Mouse (Mus musculus) embryonic facial prominence, embryonic 15.5 days (tissue): ENCODE measurements around the gene Dao. TPM values are rescaled to one million over a fixed set of nuclear protein-coding genes. Genes with fewer than 3 reads are reported as not detected.

Source experiments
- ATAC-seq: fragments of 200-750 bp; cut with Nextera tagmentation; 2 replicates; pipeline ENCODE4 v1.8.0; 2017; ENCODE audit warnings: low read depth, moderate TSS enrichment; ENCODE audit not compliant: insufficient number of reproducible peaks, low FRiP score, low TSS enrichment
- H3K27ac ChIP-seq: fragments of 300-500 bp; sonication (generic); replicated peaks from 2 replicates; pipeline ENCODE4 v1.5.1; 2015; ENCODE audit warnings: mild to moderate bottlenecking, inconsistent platforms
- H3K27me3 ChIP-seq: fragments of 300-500 bp; sonication (generic); 2 replicates; pipeline ENCODE4 v1.6.1; 2015; ENCODE audit warnings: inconsistent platforms
- H3K36me3 ChIP-seq: fragments of 300-500 bp; sonication (generic); 2 replicates; pipeline ENCODE4 v1.6.1; 2015; ENCODE audit warnings: mild to moderate bottlenecking, inconsistent platforms
- H3K4me1 ChIP-seq: fragments of 300-500 bp; sonication (generic); 2 replicates; pipeline ENCODE4 v1.6.1; 2015; ENCODE audit warnings: inconsistent platforms
- H3K4me2 ChIP-seq: fragments of 300-500 bp; sonication (generic); replicated peaks from 2 replicates; pipeline ENCODE4 v1.6.1; 2015; ENCODE audit warnings: mild to moderate bottlenecking, inconsistent platforms
- H3K4me3 ChIP-seq: fragments of 300-500 bp; sonication (generic); replicated peaks from 2 replicates; pipeline ENCODE4 v1.5.1; 2015; ENCODE audit warnings: mild to moderate bottlenecking, inconsistent platforms
- H3K9ac ChIP-seq: fragments of 300-500 bp; sonication (generic); 2 replicates; pipeline ENCODE4 v1.6.1; 2015; ENCODE audit warnings: inconsistent platforms
- H3K9me3 ChIP-seq: fragments of 300-500 bp; sonication (generic); replicated peaks from 2 replicates; pipeline ENCODE4 v1.6.1; 2016; ENCODE audit warnings: inconsistent platforms
- WGBS: fragments of 180-500 bp; shearing (Covaris S2); methylation state at CpG from one replicate; pipeline ENCODE4 v1.1.7; 2015; 5-methylcytosine and 5-hydroxymethylcytosine counted together
- polyA plus RNA-seq: library from polyadenylated mRNA; unstranded; fragments of >200 nt; fragmentation: Nextera tagmentation; extraction: Ambion mirVana; gene quantifications from 2 replicates; pipeline ENCODE4 v1.2.1, GENCODE M21; 2015

The Dao gene
- polyA plus RNA-seq, 1 experiment from 2014 or later, result not detected

DNA sequence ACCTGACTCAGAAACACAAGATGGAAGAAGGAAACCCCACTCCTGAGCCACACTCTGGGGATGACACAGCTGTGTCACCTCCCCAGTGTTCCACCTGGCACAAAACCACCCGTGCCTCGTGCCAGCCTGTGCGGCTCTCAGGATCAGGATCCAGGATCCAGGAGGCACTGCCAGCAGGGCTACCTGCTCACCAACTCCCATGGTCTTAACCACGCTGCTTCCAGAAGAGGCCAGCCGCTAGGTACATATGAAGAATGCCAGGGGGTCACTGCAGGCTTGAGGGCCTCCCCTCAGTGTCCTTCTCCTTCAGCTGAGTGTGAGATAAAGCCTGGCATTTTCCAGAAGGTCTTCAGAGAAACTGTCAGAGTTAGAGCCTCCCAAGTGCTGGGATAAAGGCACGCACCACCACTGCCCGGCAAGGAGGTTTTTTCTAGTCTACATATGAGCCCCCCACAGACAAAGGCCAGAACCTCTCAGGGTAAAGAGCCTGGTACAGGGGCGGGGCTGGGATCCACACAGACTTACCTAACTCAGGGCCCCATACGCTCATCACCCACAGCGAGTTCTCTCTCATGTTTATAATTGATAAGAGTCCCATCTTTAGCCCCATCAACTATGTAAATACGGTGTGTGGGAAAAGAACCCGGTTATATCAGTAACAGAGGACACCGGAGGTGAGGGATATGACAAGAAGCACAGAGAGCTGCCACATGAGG, 19.3 kb upstream of the Dao start:
- Histone ChIP-seq H3K36me3 (peaks cover 8% of the 10 kb centered on the region; the same call in 1 of the 2 replicates), H3K9ac (no peak overlapping the region), H3K4me3 (no peak overlapping the region), H3K27me3 (no peaks in the 10 kb centered on the region), H3K4me2 (no peak overlapping the region), H3K27ac (no peak overlapping the region), H3K9me3 (no peaks in the 10 kb centered on the region), H3K4me1 (peaks cover 23% of the 10 kb centered on the region)
- 86% methylated on average over 13 of the region's 13 CpGs for WGBS
- no peak for ATAC-seq

DNA sequence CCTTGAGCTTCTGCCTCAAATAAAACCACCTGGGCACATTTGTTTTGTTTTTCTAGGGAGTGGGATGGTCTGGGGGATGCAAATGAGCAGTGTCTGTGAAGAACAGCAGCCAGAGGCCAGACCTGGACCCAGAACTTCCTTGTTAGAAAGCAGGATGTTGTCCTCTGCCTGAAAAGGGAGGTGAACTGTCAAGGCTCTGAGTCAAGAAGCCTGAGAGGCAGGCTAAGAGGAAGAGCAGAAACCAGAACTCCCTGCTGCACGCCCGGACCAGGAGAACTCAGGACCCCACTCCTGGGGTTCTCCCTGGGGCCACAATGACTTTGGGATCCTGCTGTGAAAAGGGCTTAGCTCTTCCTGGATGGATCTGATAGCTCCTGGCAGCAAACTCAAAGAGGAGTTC, 17.8 kb upstream of the Dao start:
- Histone ChIP-seq H3K27me3 (no peaks in the 10 kb centered on the region), H3K4me3 (no peak overlapping the region), H3K4me2 (no peak overlapping the region), H3K9ac (no peak overlapping the region), H3K27ac (peak overlapping the region; percentile 48; the same call in 1 of the 2 replicates), H3K9me3 (no peaks in the 10 kb centered on the region), H3K4me1 (peaks cover 19% of the 10 kb centered on the region), H3K36me3 (peaks cover 8% of the 10 kb centered on the region; the same call in 1 of the 2 replicates)
- 44% methylated on average over 2 of the region's 2 CpGs for WGBS
- no peak for ATAC-seq

DNA sequence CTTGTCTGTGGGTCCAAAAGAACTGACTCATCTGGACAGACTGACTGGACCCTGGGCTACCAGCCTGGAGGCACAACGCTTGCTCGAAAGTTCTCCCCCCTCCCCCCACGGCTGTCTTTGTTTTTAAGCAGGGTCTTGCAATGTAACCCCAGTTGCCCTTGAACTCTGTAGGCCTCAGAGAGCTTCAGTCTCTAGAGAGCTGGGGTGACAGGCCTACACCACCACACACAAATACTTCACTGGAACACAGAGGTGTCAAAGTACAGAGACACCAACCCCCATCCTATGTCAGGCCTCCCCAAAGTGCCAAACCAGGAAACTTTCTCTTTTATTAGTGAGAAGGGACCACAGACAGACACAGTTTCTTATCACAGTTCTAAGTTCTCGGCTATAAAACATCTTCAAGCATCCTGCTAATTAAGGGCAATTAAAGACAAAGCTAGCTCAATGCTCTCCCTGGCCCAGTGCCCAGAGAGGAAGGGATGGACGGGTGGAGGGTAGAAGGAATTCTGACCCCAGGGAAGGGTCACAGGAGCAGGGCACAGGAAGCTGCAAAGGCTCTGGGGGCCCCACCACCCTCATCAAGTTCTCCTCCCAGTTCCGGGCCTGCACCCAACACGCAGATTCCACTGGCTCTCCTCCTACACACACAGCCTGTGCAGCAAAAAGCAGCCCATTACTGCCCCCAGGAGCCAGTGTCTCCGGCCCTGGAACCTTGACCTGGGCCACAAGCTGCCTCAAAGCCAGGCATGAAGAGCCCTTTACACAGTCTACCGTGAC, 17.1 kb upstream of the Dao start:
- H3K9me3 ChIP-seq, result no peaks in the 10 kb centered on the region
- H3K4me1 ChIP-seq, result peaks cover 23% of the 10 kb centered on the region
- no peak for ATAC-seq
- no peak overlapping the region for H3K4me2 ChIP-seq
- 0 out of 2 replicates have a peak overlapping the region, but pooled peaks have one; percentile 48 for H3K27ac ChIP-seq
- no peak overlapping the region for H3K4me3 ChIP-seq
- WGBS, result 32% methylated on average over 9 of the region's 9 CpGs
- peaks cover 8% of the 10 kb centered on the region; the same call in 1 of the 2 replicates for H3K36me3 ChIP-seq
- no peaks in the 10 kb centered on the region for H3K27me3 ChIP-seq
- H3K9ac ChIP-seq, result no peak overlapping the region

DNA sequence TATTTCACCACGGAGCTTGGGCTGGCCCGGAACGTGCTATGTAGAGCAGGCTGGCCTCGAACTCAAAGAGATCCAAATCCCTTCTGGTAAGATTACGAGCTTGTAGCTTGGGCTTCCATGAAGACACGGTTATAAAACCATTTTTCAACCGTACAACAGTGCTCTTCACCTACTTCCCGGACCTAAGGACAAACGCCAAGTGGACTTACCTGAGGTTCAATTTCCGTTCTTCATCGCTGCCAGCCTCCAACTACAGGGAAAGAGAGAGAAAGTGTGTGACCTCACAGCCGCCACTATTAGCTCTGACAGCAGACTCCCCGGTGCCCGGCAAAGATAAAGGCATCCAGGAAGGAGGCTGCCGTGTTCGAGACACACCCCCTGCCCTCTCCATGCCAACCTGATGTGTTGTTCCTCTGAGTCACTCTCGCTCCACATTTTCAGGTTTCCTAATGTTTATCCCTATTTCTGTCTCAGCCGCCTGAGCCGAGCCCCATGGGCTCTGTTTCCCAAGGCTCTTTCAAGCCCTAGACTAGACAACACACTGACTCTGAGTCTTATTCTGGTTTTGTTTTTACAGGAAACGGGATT, 14.0 kb upstream of the Dao start:
- 79% methylated on average over 20 of the region's 20 CpGs for WGBS

DNA sequence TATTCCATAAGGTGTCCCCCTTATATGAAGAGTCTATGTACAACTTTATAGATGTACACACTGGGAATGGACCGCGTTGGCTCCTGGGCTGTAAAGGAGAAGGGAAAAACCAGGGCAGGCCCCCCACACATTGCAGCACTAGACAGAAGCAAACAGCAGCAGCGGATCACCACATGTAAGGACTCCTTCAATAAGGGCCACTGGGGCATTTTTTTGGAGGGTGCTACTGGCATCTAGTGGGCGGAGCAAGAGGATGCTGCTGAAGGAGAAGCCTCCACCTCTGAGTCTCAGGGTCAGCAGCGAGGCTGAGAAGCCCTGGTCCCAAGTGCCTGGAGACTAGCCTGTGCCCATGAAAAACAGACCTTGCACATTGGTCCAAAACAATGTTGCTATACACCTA, 12.9 kb upstream of the Dao start:
- Histone ChIP-seq H3K27me3 (no peaks in the 10 kb centered on the region), H3K27ac (no peak overlapping the region), H3K9me3 (no peaks in the 10 kb centered on the region), H3K4me1 (peaks cover 44% of the 10 kb centered on the region), H3K4me3 (no peak overlapping the region), H3K4me2 (no peak overlapping the region), H3K9ac (no peak overlapping the region), H3K36me3 (peaks cover 5% of the 10 kb centered on the region; the same call in 1 of the 2 replicates)
- 82% methylated on average over 5 of the region's 5 CpGs for WGBS
- no peak for ATAC-seq

More for the DNA sequence above, 14.0 kb upstream of the Dao start:
- H3K9ac ChIP-seq, result no peak overlapping the region
- H3K4me3 ChIP-seq, result no peak overlapping the region
- H3K4me1 ChIP-seq, result peaks cover 45% of the 10 kb centered on the region
- H3K36me3 ChIP-seq, result peaks cover 5% of the 10 kb centered on the region; the same call in 1 of the 2 replicates
- H3K27me3 ChIP-seq, result no peaks in the 10 kb centered on the region
- H3K4me2 ChIP-seq, result no peak overlapping the region
- H3K27ac ChIP-seq, result no peak overlapping the region
- no peak for ATAC-seq
- H3K9me3 ChIP-seq, result no peaks in the 10 kb centered on the region

DNA sequence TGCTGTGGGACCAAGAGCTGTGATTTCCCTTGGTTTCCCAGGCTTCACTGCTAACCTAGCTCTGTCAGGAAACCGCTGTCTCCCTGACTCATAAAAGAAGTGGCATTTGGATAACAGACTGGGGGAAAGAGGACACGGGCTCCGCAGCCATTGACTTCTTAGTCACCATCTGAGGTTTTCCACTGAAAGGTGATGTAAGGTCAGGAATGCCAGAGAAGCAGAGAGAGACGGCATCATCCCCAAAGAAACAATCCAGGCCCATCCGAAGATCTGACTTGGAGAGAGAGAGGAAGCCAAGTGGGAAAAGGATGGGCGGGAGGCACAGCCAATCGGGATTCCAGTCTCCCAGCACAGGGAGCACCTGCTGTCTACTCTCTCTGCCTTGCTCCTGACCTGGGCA, 12.4 kb upstream of the Dao start:
- Histone ChIP-seq H3K4me2 (no peak overlapping the region), H3K9me3 (no peaks in the 10 kb centered on the region), H3K9ac (no peak overlapping the region), H3K36me3 (peaks cover 5% of the 10 kb centered on the region; the same call in 1 of the 2 replicates), H3K27ac (no peak overlapping the region), H3K4me3 (no peak overlapping the region), H3K27me3 (no peaks in the 10 kb centered on the region), H3K4me1 (peaks cover 39% of the 10 kb centered on the region)
- 71% methylated on average over 7 of the region's 7 CpGs for WGBS
- ATAC-seq, result no peak

DNA sequence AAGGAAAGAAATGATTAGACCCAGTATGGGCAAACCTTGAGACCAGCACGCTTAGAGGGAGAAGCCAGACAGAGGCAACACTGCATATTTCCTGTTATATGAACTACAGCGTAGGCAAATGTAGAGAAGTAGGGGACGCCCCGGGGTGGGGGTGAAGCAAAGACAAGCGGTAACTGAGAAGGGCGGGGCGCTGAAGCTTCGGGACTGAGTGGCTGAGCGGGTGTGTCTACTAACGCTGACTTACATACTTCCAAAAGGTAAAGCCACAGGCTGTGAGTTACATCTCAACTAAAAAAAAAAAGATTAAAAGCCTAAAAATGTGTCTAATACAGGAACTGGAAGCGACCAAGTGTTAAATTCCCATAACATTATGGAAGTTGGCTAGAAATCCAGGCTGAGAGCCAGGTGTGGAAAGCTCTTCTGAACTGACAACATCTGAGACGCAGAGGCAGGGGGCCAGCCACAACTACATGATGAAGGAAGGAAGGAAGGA, 11.1 kb upstream of the Dao start:
- no peaks in the 10 kb centered on the region for H3K27me3 ChIP-seq
- peak overlapping the region; percentile 70 for H3K4me2 ChIP-seq
- H3K4me3 ChIP-seq, result peak overlapping the region; percentile 82
- H3K4me1 ChIP-seq, result peaks cover 38% of the 10 kb centered on the region
- WGBS, result 7% methylated on average over 12 of the region's 12 CpGs
- no peaks in the 10 kb centered on the region for H3K9me3 ChIP-seq
- H3K27ac ChIP-seq, result peak overlapping the region; percentile 92
- ATAC-seq, result no peak
- H3K36me3 ChIP-seq, result peaks cover 3% of the 10 kb centered on the region; the same call in 1 of the 2 replicates
- peak overlapping the region; percentile 85; the same call in 1 of the 2 replicates for H3K9ac ChIP-seq

DNA sequence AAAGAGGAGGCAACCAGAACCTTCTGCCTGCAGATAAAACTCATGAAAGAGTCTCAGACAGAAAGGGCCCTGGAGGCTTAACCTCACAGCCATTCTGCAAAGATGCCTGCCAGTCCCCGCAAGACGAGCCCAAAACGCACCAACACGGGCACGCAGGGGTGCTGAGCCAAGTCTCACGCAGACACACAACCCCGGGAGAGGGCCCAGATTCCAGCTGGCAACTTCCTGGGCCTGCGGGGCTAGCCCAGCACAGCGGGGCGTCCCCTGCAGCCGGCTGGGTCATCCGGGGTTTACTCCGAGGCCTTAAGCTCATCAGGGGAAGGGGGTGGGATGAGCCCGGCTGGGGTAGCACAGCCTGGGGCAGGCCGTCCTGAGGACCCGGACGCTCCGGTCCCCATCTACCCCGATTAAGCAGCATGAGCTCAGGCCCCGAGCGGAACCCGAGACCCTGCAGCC, 10.4 kb upstream of the Dao start:
- H3K4me3 ChIP-seq, result peak overlapping the region; percentile 82
- peak overlapping the region; percentile 70 for H3K4me2 ChIP-seq
- peak overlapping the region; percentile 85 for H3K9ac ChIP-seq
- peaks cover 38% of the 10 kb centered on the region for H3K4me1 ChIP-seq
- no peaks in the 10 kb centered on the region for H3K27me3 ChIP-seq
- under 1% methylated on average over 22 of the region's 22 CpGs for WGBS
- H3K36me3 ChIP-seq, result peaks cover 2% of the 10 kb centered on the region; the same call in 1 of the 2 replicates
- peak; percentile 48 for ATAC-seq
- peak overlapping the region; percentile 92 for H3K27ac ChIP-seq
- no peaks in the 10 kb centered on the region for H3K9me3 ChIP-seq

DNA sequence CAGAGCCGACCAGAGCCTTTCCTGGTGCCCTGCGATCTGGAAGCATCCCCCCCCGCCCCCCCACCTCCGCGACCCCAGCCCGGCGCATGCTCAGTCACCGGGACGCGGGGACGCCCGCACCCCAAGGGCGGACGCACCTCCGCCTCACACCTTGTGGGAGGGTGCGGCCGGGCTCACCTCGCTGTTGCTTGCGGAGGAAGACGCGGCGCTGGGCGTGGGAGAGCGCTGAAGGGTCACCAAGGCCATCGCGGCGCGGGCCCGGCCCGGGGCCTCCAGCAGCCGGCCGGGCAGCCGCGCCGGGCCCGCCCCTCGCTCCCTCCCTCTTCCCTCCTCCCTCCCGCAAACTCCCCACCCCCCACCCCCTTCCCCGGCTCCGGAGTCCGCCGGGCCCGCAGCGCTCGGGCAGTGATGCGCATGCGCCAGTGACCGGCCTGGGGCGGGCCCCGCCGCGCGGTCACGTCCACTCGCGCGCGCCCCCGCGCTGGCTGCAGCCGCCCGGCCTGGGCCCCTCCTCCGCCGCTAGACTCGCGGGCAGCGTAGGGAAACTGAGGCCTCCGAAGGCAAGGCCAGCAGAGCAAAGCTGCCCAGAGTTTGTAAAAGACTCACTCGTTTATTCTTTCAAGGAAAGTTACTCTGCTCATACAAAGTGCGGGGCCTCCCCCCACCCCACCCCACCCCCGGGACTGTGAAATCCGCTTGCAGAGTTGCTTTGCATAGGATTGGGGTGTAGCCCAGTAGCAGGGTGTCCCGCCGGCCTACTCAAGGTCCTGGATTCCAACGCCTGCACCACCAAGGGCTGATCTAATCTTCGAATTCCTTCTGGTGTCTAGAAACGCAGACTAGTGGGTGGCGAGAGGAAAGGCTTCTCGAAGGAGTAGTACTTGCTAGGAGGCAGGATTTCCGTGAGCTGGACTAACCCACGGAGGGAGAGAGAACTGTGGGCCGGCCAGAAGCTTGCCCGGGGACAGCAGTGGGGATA, 9.7 kb upstream of the Dao start, which contains the start of gene Ssh1:
Gene Ssh1, minus strand, starts transcription at position 408 of the 979 bp plus-strand sequence.
- H3K9ac ChIP-seq, result peak within 1 kb of the TSS; percentile 85
- ATAC-seq, result peak; percentile 90
- H3K4me2 ChIP-seq, result peak within 1 kb of the TSS; percentile 70
- no peaks in the 10 kb centered on the region for H3K9me3 ChIP-seq
- H3K27ac ChIP-seq, result peak within 1 kb of the TSS; percentile 92
- WGBS, result under 1% methylated on average over 68 of the region's 83 CpGs
- H3K27me3 ChIP-seq, result no peaks in the 10 kb centered on the region
- H3K36me3 ChIP-seq, result peaks cover 2% of the 10 kb centered on the region; the same call in 1 of the 2 replicates
- peaks cover 38% of the 10 kb centered on the region for H3K4me1 ChIP-seq
- H3K4me3 ChIP-seq, result peak within 1 kb of the TSS; percentile 82

DNA sequence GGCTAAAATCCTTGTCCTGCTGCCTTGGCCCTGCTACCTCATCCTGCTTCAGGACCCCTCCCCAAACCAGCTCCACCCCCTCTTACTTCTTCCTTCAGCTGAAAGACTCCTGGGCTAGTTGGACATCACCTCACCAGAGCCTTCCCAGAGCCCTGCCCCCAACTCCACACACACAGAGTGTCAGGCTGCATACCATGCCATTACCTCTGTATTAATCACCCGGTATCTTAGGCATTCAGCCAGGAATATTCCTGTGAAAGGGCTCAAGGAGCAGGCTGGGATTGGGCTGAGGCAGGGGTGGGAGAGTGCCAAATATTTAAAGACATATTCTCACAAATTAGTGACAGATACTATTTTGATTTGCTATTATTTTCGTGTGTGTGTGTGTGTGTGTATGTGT, 7.0 kb upstream of the Dao start:
- 27% methylated on average over 2 of the region's 2 CpGs for WGBS
- no peaks in the 10 kb centered on the region for H3K9me3 ChIP-seq
- no peak overlapping the region for H3K4me3 ChIP-seq
- peaks cover 30% of the 10 kb centered on the region for H3K4me1 ChIP-seq
- no peak for ATAC-seq
- no peaks in the 10 kb centered on the region for H3K27me3 ChIP-seq
- H3K27ac ChIP-seq, result no peak overlapping the region
- no peak overlapping the region for H3K9ac ChIP-seq
- H3K4me2 ChIP-seq, result no peak overlapping the region
- H3K36me3 ChIP-seq, result no peaks in the 10 kb centered on the region
